Mouse (Mus musculus) neural tube, embryonic 13.5 days (tissue): Measurements from ENCODE around the gene Metrn. TPM values are rescaled to one million over a fixed set of nuclear protein-coding genes. Genes with fewer than 3 reads are reported as not detected.

Experiments
- ATAC-seq: fragments of 200-750 bp; cut with Nextera tagmentation; 2 replicates; pipeline ENCODE4 v1.8.0; 2017; ENCODE audit warnings: low read depth, mild to moderate bottlenecking, moderate TSS enrichment, moderate library complexity
- H3K27ac ChIP-seq: fragments of 300-500 bp; sonication (generic); replicated peaks from 2 replicates; pipeline ENCODE4 v1.5.1; 2015; ENCODE audit warnings: moderate library complexity, mild to moderate bottlenecking, inconsistent platforms
- H3K27me3 ChIP-seq: fragments of 300-500 bp; sonication (generic); 2 replicates; pipeline ENCODE4 v1.6.1; 2015; ENCODE audit warnings: mild to moderate bottlenecking, inconsistent platforms
- H3K36me3 ChIP-seq: fragments of 300-500 bp; sonication (generic); 2 replicates; pipeline ENCODE4 v1.6.1; 2015; ENCODE audit warnings: mild to moderate bottlenecking, inconsistent platforms
- H3K4me1 ChIP-seq: fragments of 300-500 bp; sonication (generic); replicated peaks from 2 replicates; pipeline ENCODE4 v1.6.1; 2015; ENCODE audit warnings: inconsistent platforms
- H3K4me2 ChIP-seq: fragments of 300-500 bp; sonication (generic); 2 replicates; pipeline ENCODE4 v1.6.1; 2015; ENCODE audit warnings: inconsistent platforms, mild to moderate bottlenecking, moderate library complexity
- H3K4me3 ChIP-seq: fragments of 300-500 bp; sonication (generic); 2 replicates; pipeline ENCODE4 v1.5.1; 2015; ENCODE audit warnings: mild to moderate bottlenecking, inconsistent platforms
- H3K9ac ChIP-seq: fragments of 300-500 bp; sonication (generic); 2 replicates; pipeline ENCODE4 v1.6.1; 2015; ENCODE audit warnings: moderate library complexity, mild to moderate bottlenecking, inconsistent platforms
- H3K9me3 ChIP-seq: fragments of 300-500 bp; sonication (generic); 2 replicates; pipeline ENCODE4 v1.6.1; 2016; ENCODE audit warnings: inconsistent platforms
- WGBS: fragments of 180-500 bp; shearing (Covaris S2); methylation state at CpG from one replicate; pipeline ENCODE4 v1.1.7; 2015; 5-methylcytosine and 5-hydroxymethylcytosine counted together
- polyA plus RNA-seq: library from polyadenylated mRNA; unstranded; fragments of >200 nt; fragmentation: Nextera tagmentation; extraction: Ambion mirVana; gene quantifications from 2 replicates; pipeline ENCODE4 v1.2.1, GENCODE M21; 2015

Metrn gene
- polyA plus RNA-seq, 1 experiment from 2014 or later: 58.7 TPM

- WGBS: 84% methylated on average over 6 of the region's 6 CpGs
- Histone ChIP-seq H3K27ac (no peak overlapping the region), H3K36me3 (peaks cover 56% of the 10 kb centered on the region)
Measured at GRCm38 (mm10) chr17:25781339-25781738, 15.6 kb downstream of the Metrn start.

GRCm38 (mm10) chr17:25777948-25778347, 19.0 kb downstream of the Metrn start:
- H3K4me2 ChIP-seq: no peak overlapping the region
- WGBS: 93% methylated on average over 5 of the region's 5 CpGs
- H3K27me3 ChIP-seq: no peaks in the 10 kb centered on the region
- H3K27ac ChIP-seq: no peak overlapping the region
- H3K36me3 ChIP-seq: peaks cover 43% of the 10 kb centered on the region
- peaks cover 15% of the 10 kb centered on the region for H3K4me1 ChIP-seq
- H3K9me3 ChIP-seq: no peaks in the 10 kb centered on the region
- H3K4me3 ChIP-seq: no peak overlapping the region
- no peak for ATAC-seq
- no peak overlapping the region for H3K9ac ChIP-seq

More at GRCm38 (mm10) chr17:25781339-25781738, 15.6 kb downstream of the Metrn start:
- Histone ChIP-seq H3K4me3 (no peak overlapping the region), H3K9me3 (no peaks in the 10 kb centered on the region), H3K9ac (no peak overlapping the region), H3K4me2 (no peak overlapping the region), H3K27me3 (no peaks in the 10 kb centered on the region), H3K4me1 (peaks cover 26% of the 10 kb centered on the region)
- ATAC-seq: no peak

GRCm38 (mm10) chr17:25775318-25776062, 21.4 kb downstream of the Metrn start:
- Histone ChIP-seq H3K36me3 (peaks cover 18% of the 10 kb centered on the region), H3K9ac (no peak overlapping the region), H3K4me1 (peaks cover 13% of the 10 kb centered on the region), H3K27me3 (no peaks in the 10 kb centered on the region), H3K4me3 (no peak overlapping the region), H3K4me2 (no peak overlapping the region), H3K27ac (no peak overlapping the region), H3K9me3 (no peaks in the 10 kb centered on the region)
- ATAC-seq: no peak
- WGBS: 81% methylated on average over 10 of the region's 10 CpGs

GRCm38 (mm10) chr17:25773549-25774120, 23.3 kb downstream of the Metrn start, which contains the start of gene Narfl:
TSS of gene Narfl (plus strand) at chr17:25773776.
- H3K4me2 ChIP-seq: peak within 1 kb of the TSS; percentile 88
- under 1% methylated on average over 37 of the region's 37 CpGs for WGBS
- H3K27me3 ChIP-seq: peaks cover 12% of the 10 kb centered on the region
- H3K9me3 ChIP-seq: no peaks in the 10 kb centered on the region
- H3K9ac ChIP-seq: peak within 1 kb of the TSS; percentile 88
- peaks cover 13% of the 10 kb centered on the region for H3K4me1 ChIP-seq
- H3K36me3 ChIP-seq: peaks cover 5% of the 10 kb centered on the region
- H3K4me3 ChIP-seq: peak within 1 kb of the TSS; percentile 80
- no peak within 1 kb of the TSS for H3K27ac ChIP-seq
- ATAC-seq: peak; percentile 87

- no peak for ATAC-seq
- 43% methylated on average over 9 of the region's 9 CpGs for WGBS
Measured at GRCm38 (mm10) chr17:25769331-25769730, 27.6 kb downstream of the Metrn start.

GRCm38 (mm10) chr17:25765886-25766285, 31.1 kb downstream of the Metrn start:
- H3K4me1 ChIP-seq: no peaks in the 10 kb centered on the region
- H3K9ac ChIP-seq: no peak overlapping the region
- no peak for ATAC-seq
- no peak overlapping the region for H3K27ac ChIP-seq
- H3K36me3 ChIP-seq: no peaks in the 10 kb centered on the region
- H3K4me3 ChIP-seq: no peak overlapping the region
- 19% methylated on average over 5 of the region's 5 CpGs for WGBS
- H3K4me2 ChIP-seq: no peak overlapping the region
- H3K27me3 ChIP-seq: peaks cover 46% of the 10 kb centered on the region
- no peaks in the 10 kb centered on the region for H3K9me3 ChIP-seq

More at GRCm38 (mm10) chr17:25769331-25769730, 27.6 kb downstream of the Metrn start:
- H3K27me3 ChIP-seq: peaks cover 37% of the 10 kb centered on the region
- H3K27ac ChIP-seq: no peak overlapping the region
- no peak overlapping the region for H3K9ac ChIP-seq
- no peaks in the 10 kb centered on the region for H3K36me3 ChIP-seq
- no peak overlapping the region for H3K4me2 ChIP-seq
- H3K9me3 ChIP-seq: no peaks in the 10 kb centered on the region
- peaks cover 5% of the 10 kb centered on the region for H3K4me1 ChIP-seq
- no peak overlapping the region for H3K4me3 ChIP-seq

- WGBS: 36% methylated on average over 3 of the region's 3 CpGs
- no peaks in the 10 kb centered on the region for H3K4me1 ChIP-seq
- H3K4me2 ChIP-seq: no peak overlapping the region
Measured at GRCm38 (mm10) chr17:25762591-25762990, 34.3 kb downstream of the Metrn start.

GRCm38 (mm10) chr17:25761561-25761970, 35.4 kb downstream of the Metrn start:
- no peak overlapping the region for H3K9ac ChIP-seq
- H3K27me3 ChIP-seq: peaks cover 32% of the 10 kb centered on the region
- no peak for ATAC-seq
- no peaks in the 10 kb centered on the region for H3K9me3 ChIP-seq
- H3K4me1 ChIP-seq: no peaks in the 10 kb centered on the region
- no peak overlapping the region for H3K4me2 ChIP-seq
- no peak overlapping the region for H3K4me3 ChIP-seq
- WGBS: 68% methylated on average over 4 of the region's 4 CpGs
- no peak overlapping the region for H3K27ac ChIP-seq
- no peaks in the 10 kb centered on the region for H3K36me3 ChIP-seq

More at GRCm38 (mm10) chr17:25762591-25762990, 34.3 kb downstream of the Metrn start:
- no peaks in the 10 kb centered on the region for H3K9me3 ChIP-seq
- H3K4me3 ChIP-seq: no peak overlapping the region
- ATAC-seq: no peak
- peaks cover 41% of the 10 kb centered on the region for H3K27me3 ChIP-seq
- no peak overlapping the region for H3K27ac ChIP-seq
- H3K36me3 ChIP-seq: no peaks in the 10 kb centered on the region
- no peak overlapping the region for H3K9ac ChIP-seq

GRCm38 (mm10) chr17:25760148-25760547, 36.8 kb downstream of the Metrn start:
- ATAC-seq: no peak

GRCm38 (mm10) chr17:25757691-25758090, 39.2 kb downstream of the Metrn start:
- WGBS: 81% methylated on average over 3 of the region's 3 CpGs
- H3K9me3 ChIP-seq: no peaks in the 10 kb centered on the region
- no peak for ATAC-seq
- H3K4me1 ChIP-seq: no peaks in the 10 kb centered on the region
- no peak overlapping the region for H3K9ac ChIP-seq
- H3K27me3 ChIP-seq: peaks cover 26% of the 10 kb centered on the region
- no peaks in the 10 kb centered on the region for H3K36me3 ChIP-seq
- no peak overlapping the region for H3K4me3 ChIP-seq
- H3K27ac ChIP-seq: no peak overlapping the region
- H3K4me2 ChIP-seq: no peak overlapping the region

More at GRCm38 (mm10) chr17:25760148-25760547, 36.8 kb downstream of the Metrn start:
- H3K4me1 ChIP-seq: no peaks in the 10 kb centered on the region
- no peak overlapping the region for H3K9ac ChIP-seq
- no peaks in the 10 kb centered on the region for H3K36me3 ChIP-seq
- H3K27ac ChIP-seq: no peak overlapping the region
- H3K9me3 ChIP-seq: no peaks in the 10 kb centered on the region
- peaks cover 26% of the 10 kb centered on the region for H3K27me3 ChIP-seq
- 73% methylated on average over 8 of the region's 8 CpGs for WGBS
- no peak overlapping the region for H3K4me3 ChIP-seq
- H3K4me2 ChIP-seq: no peak overlapping the region

GRCm38 (mm10) chr17:25756378-25757242, 40.3 kb downstream of the Metrn start:
- no peak overlapping the region for H3K9ac ChIP-seq
- no peak overlapping the region for H3K27ac ChIP-seq
- peaks cover 2% of the 10 kb centered on the region for H3K4me1 ChIP-seq
- peaks cover 19% of the 10 kb centered on the region for H3K27me3 ChIP-seq
- no peak overlapping the region for H3K4me3 ChIP-seq
- no peaks in the 10 kb centered on the region for H3K36me3 ChIP-seq
- ATAC-seq: no peak
- WGBS: 78% methylated on average over 9 of the region's 9 CpGs
- H3K9me3 ChIP-seq: no peaks in the 10 kb centered on the region
- H3K4me2 ChIP-seq: no peak overlapping the region
